Mouse (Mus musculus): ENCODE results near the gene Slc4a4. TPM values are rescaled to one million over a fixed set of nuclear protein-coding genes. Genes with fewer than 3 reads are reported as not detected.

The Slc4a4 gene
- total RNA-seq, 2 experiments from 2014 or later, result 20.7 to 24.4 TPM

DNA sequence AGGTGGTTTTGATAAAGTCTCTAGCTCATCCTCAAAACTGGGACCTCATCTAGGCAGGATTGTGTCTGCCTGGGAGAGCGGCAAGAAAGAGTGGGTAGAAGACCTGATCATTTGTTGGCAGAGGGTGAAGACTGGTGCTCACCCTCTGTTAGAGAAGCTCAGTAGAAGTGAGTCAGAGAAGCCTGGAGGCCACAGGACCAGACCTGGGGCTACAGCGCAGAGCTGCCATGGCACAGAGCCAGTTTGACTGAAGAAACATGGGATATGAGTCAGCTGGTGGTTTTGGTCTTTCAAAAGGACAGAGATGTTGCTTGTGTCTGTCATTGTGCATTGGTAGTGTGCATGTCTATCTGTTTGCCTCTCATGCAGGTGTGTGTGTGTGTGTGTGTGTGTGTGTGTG is 26.0 kb downstream of the Slc4a4 start:
- intact Hi-C loops (cut with DNase I), result loop anchor here (2.0 kb wide), 1 partner anchor 28 kb away; no protein-coding TSS in a partner anchor
- no peak for DNase-seq (ENCODE audit: low spot score)

DNA sequence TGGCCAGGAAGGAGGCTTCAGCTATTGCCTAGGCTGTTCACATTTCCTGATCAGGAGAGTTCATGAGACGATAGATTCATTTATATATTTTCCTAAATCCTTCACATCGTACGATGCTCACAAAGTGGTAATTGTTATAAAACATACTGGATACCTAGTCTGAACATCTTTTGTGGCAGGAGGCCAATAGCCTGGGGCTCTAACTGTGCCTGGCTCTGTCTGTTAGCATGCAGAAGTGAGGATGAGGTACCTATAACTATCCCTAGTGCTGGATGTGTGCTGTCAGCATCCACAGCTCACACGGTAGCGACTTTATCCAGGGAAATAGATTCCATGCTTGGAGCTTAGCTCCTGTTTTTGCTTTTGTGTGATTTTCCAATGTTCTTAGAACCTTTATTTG is 28.5 kb downstream of the Slc4a4 start:
- no peak for DNase-seq (ENCODE audit: low spot score)
- intact Hi-C loops (cut with DNase I), result no loop called here

DNA sequence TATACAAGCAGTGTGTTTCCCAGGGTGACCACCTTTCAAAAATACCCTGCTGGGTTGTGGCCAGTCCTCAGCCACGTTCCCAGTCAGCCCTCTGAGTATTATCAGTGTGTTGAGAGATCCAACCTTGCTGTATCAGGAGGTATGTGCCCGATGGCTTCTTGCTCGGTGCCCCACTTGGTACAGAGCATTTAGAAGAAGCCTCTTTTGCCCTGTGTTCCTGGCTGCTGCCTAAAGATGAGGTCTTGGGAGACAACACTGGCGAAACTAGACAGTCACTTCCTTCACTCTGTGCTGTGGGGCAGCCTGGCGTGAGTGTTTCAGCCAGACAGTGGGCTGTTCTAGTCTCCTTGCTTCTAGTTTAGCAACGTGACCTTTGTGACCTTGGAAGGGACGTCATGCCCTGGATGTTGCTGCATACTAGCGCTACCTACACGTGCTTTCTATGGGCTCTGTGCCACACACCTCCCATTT is 29.9 kb downstream of the Slc4a4 start:
- intact Hi-C loops (cut with DNase I), result no loop called here
- peak; percentile 11 for DNase-seq (ENCODE audit: low spot score)

DNA sequence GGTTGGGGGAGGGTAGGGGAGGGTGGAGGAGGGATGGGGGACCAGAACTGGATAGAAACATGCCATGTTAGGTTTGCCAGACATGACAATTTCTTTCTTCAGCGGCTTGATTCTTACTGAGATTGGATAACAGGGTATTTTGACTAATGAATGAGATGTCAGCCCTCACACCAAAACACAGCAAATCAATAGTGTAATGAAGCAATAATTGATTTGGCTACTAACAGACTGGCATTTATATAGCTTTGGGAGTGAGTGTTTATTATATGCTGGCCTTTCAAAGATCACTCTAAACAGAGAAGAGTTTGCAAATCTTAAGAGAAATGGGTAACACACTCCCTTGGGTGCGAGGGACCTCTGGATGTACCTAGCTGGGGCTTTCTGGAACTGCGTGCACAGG is 30.6 kb downstream of the Slc4a4 start:
- DNase-seq (ENCODE audit: low spot score), result no peak
- intact Hi-C loops (cut with DNase I), result no loop called here

DNA sequence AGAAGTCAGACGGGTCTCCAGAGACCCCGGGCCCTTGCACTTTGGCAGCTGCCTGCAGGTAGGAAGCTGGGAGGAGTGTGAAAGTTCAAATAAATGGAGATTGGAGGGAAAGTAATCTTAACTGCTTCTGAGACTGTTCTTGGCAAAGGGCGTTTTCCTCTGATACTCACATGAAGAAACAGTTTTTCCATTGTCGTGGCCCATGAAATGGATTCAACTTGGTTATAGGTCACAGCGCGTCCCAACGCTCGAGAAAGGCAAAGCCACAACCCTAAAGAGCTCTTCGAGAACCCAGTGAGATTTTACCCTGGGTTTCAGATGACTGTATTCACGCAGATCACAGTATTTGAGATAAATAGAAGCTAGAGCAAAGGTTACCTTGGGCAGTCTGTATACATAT is 31.0 kb downstream of the Slc4a4 start:
- no peak for DNase-seq (ENCODE audit: low spot score)
- intact Hi-C loops (cut with DNase I), result no loop called here

DNA sequence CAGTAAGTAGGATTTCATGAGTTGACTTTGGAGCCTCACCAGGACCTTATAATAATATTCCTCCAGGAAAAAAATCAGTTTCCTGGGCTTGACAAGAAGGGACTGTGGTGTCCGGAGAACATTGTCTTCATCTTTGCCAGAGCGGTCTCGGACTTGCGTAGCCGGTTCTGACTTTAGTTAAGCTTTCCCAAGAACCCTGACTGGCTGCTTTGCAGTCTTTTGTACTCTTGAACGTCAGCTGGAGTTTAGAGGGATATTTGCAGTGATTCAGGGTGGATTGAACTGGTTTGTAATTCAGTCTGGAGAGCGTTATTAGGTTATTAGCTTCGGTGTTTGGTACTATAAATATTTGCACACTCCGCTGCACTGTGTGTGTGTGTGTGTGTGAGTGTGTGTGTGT is 31.9 kb downstream of the Slc4a4 start:
- no peak for DNase-seq (ENCODE audit: low spot score)

DNA sequence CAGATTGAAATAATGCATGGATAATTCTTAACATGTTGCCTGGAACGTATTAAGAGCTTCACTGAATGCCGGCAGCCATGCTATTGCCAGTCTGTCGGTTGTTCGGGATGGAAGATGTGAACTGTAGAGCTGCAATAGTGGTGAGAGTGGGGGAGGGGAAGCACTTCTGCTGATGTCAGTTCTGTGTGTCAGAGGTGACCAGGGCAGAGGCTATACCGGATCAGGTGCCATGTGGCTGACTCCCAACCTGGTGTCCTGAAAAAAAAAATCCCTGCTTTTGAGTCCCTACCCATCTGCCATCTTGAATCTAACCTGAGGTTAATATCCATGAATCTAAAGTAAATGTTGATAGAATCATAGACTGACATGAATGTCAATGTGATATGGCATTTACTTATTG is 39.0 kb downstream of the Slc4a4 start:
- no peak for DNase-seq (ENCODE audit: low spot score)
- intact Hi-C loops (cut with DNase I), result no loop called here

More for the DNA sequence above, 31.9 kb downstream of the Slc4a4 start:
- intact Hi-C loops (cut with DNase I), result no loop called here

DNA sequence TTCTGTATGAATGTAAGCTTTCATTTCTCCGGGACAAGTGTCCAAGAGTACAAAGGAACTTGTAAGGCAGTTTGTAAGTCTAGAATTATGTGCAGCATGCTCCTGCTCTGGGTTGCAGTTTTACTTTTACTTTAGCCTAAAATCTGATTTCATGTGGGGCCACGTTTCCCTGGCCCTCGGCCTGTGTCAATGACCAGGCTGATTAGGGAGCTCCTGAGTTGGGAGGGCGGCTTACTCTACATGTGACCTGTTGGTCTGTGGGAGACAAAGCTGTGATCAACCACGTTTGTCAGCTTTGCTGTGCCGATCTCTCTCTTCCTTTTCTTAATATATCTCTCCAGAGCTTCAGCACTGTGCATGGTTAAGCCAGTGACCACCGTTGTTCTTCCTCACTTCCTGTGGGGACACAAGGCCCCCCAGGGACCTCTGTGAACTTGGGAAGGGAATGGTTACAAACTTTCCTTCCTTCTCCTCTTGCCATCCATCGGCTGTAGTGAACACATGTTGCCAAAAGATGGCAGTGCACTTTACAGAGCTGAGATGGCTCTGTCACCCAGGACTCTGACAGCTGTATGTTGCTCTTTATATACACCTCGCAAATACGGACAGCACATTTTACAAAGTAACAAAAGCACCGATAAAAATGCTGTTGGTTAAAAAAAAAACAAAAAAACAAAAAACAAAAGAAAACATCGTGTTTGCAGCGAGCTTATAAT is 41.7 kb downstream of the Slc4a4 start:
- DNase-seq (ENCODE audit: low spot score), result no peak
- intact Hi-C loops (cut with DNase I), result loop anchor here (2.0 kb wide), 1 partner anchor 292 kb away; no protein-coding TSS in a partner anchor

DNA sequence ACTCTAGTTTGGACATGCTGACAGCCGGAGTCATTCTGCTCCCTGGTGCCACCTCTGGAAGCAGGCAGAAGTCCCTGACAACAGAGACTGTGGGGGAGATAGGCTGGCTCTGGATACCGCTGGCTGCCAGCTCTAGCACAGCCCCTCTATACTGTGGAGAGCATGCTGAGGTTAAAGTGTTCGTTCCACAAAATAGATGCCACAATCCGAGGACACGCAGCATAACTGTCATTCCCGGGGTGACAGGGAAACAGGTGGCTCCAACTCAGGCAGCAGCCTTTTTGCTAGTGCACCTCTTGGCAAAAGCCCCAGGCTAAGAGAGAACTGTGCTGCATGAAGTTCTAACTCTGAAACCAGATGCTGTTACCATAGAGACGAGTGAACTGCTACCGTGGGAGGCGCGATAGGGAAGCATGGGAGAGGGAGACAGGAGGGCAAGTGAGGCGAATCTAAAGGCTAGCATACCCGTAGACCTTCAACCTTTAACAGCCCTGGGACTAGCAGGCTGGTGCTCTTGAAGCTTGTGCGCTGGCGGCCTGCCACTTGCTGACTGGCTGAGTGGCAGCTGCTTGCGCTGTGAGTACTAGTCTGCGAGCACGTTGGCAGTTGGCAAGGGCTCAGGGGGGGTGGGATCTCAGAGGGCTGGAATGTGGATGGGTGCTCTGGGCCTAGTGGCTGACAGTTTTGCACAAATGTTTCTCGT is 42.9 kb downstream of the Slc4a4 start:
- peak; percentile 61 for DNase-seq (ENCODE audit: low spot score)
- intact Hi-C loops (cut with DNase I), result loop anchor here (2.0 to 10.0 kb wide), 2 partner anchors 215 to 291 kb away; no protein-coding TSS in a partner anchor

DNA sequence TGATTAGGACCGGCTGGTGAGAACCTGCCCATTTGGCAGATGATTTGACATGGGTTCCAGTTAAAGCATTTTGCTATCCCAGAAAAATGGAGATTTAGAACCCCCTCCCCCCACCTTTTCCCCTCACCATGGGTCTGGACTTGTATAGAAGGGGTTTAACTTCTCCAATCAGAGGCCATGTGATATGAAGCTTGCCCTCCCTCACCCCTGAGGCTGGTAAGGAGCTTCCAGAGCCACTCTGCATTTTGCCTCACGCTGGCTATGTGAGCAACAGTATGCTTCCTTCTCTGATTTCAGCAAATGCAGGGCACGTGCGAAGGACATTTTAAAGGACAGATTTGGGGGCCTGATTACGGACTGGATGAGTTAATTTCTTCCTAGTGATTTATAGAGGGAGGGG is 43.5 kb downstream of the Slc4a4 start:
- intact Hi-C loops (cut with DNase I), result loop anchor here (10.0 kb wide), 1 partner anchor 215 kb away; no protein-coding TSS in a partner anchor
- no peak for DNase-seq (ENCODE audit: low spot score)

DNA sequence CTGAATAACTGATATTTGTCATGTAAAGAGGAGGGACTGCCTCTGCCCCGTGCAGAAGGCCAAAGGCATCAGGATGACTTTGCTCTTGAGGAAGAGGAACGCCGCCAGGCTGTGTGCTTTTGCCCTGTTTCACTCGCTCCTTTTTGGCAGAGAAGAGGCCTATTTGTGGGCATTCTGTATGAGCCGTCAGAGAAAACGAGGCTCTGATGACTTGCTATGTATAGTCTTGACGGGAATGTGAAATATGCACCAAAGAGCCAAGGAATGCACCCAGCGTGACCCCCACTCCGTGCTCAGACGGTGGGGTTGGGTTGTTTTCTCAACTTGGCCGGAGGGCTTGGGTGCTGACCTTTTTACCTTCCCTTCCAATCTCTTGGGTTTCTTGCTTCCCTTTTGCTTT is 44.0 kb downstream of the Slc4a4 start:
- no peak for DNase-seq (ENCODE audit: low spot score)
- intact Hi-C loops (cut with DNase I), result loop anchor here (10.0 kb wide), 1 partner anchor 214 kb away; no protein-coding TSS in a partner anchor

DNA sequence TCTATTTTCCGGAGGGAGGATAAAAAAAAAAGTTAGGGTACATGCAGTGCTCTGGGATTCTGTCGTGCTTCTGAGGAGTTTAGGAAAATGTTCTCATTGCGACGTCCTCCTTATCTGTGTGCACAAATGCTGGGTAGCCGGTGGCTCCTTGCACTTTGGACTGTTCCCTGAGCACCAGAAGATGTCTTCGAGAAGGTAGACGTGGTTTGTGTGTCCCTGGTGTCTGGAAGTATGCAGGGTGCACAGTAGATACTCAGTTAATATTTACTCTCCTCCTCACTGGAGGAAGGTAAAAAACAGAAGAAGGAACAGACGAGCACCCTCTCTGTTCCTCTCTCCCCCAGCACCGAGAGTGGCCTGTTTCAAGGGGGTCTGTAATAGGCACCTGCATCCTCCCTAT is 44.6 kb downstream of the Slc4a4 start:
- no peak for DNase-seq (ENCODE audit: low spot score)
- intact Hi-C loops (cut with DNase I), result loop anchor here (10.0 kb wide), 1 partner anchor 214 kb away; no protein-coding TSS in a partner anchor

DNA sequence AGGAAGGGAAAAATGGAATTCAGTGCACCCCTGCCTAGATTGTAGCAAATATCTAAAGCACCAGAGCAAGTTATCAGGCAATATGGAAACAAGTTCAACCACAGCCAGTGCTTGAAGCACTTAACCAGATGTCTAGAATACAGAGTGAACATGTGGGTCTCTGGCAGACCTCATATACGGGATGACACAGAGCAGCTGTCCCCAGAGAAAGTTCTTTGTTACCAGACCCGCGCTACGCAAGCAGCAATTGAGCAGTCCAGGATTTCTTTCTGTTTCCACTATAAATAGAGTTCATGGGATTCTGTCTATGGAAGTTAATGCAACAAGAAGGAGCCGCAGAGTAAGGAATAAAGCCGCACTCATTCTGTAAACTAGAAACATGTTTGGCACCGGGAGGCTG is 46.8 kb downstream of the Slc4a4 start:
- no peak for DNase-seq (ENCODE audit: low spot score)

DNA sequence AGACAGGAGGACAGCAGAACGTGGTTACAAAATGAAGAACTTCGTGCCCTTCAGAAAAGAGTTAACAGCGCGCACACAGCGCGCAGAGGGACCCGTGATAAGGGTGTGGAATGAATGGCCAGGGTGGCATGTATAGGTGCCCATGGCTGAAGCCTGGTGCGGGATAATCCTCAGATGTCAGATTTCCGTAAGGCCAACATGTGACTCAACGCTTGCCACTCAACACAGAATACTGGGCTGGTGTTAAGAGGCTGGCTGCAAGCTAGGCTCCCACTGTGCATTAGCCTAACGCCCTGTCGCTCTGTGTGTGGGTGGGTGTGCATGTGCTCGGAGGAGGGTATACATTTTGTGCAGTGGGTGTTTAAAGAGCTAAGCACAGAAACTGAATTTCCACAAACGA is 47.3 kb downstream of the Slc4a4 start:
- no peak for DNase-seq (ENCODE audit: low spot score)
- intact Hi-C loops (cut with DNase I), result loop anchor here (10.0 kb wide), 1 partner anchor 211 kb away; no protein-coding TSS in a partner anchor

More for the DNA sequence above, 46.8 kb downstream of the Slc4a4 start:
- intact Hi-C loops (cut with DNase I), result loop anchor here (10.0 kb wide), 1 partner anchor 211 kb away; no protein-coding TSS in a partner anchor

DNA sequence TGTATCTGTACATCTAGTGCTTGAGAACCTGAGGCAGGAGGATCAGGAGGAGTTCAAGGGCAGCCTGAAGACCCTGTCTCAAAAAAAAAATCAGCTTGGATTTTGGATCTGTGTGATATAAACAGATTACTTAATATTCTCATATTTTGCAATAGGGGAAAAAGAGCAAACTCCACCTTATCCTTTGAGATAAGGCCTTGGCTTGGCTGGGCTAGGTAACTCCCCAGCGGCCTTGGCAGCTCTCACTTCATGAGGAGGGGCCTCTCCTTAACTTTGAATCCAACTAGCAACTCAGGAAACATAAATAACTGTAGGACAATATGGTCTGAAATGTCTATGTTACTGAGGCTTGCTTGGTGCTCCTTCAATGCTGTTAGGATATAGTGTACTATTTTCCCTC is 51.6 kb downstream of the Slc4a4 start:
- intact Hi-C loops (cut with DNase I), result loop anchor here (2.0 to 10.0 kb wide), 2 partner anchors 23 to 207 kb away; no protein-coding TSS in a partner anchor
- DNase-seq (ENCODE audit: low spot score), result no peak

DNA sequence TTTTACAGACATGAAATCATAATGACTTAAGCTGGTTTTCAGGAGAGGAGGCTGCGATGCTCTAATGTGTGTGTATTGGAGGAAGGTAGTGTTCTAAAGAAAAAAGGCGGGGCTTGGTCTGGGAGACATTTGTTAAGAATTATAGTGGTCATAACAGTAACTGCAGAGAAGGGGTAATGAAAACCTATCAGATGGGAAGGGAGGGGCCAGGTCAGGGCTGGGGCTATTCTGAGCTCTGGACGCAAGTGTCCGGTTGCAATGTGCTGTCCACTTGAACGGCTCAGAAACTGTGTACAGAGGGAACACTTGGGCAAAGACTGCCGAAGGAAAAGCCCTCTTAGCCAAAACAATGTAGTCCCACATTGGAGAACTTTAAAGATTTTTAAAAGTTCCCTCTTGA is 52.5 kb downstream of the Slc4a4 start:
- DNase-seq (ENCODE audit: low spot score), result no peak

DNA sequence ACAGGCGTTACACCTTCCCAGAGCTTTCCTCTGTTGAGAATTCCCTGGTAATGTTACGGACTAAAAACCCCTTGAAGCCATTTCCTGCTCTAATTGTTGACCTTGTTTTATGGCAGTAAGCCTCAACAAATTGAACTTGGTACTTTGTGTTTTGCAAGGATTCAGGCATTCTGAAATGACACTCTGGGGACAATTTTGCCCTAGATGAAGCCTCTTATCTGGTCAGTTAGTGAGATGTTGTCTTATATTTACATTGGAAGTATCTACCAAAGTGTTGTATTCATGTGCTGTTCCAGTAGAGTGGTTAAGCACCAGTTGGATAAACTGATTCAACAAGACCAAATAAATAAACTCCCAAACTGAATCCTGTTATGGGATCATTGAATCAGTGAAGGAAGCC is 53.2 kb downstream of the Slc4a4 start:
- intact Hi-C loops (cut with DNase I), result loop anchor here (2.0 to 10.0 kb wide), 2 partner anchors 21 to 205 kb away; no protein-coding TSS in a partner anchor

More for the DNA sequence above, 52.5 kb downstream of the Slc4a4 start:
- intact Hi-C loops (cut with DNase I), result loop anchor here (2.0 to 10.0 kb wide), 2 partner anchors 22 to 206 kb away; no protein-coding TSS in a partner anchor

DNA sequence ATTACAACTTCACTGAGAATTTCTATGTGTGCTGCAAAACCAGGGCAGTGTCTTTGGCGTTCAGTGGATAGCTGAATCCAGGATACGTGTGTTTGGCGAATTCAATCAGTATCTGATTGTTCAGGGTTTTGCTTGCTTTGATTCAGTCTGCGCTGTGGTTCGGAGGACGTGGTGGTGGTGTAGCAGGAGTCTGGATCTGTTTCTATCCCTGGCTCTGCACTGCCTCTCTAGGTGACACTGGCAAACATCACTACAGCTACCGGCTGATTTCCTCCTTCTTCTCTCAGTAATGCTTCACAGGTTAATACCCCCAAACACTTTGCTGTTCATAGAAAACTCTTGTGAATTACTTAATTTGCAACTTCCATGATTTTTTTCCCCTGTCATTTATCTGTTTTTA is 55.3 kb downstream of the Slc4a4 start:
- DNase-seq (ENCODE audit: low spot score), result no peak
- intact Hi-C loops (cut with DNase I), result no loop called here

More for the DNA sequence above, 53.2 kb downstream of the Slc4a4 start:
- no peak for DNase-seq (ENCODE audit: low spot score)

DNA sequence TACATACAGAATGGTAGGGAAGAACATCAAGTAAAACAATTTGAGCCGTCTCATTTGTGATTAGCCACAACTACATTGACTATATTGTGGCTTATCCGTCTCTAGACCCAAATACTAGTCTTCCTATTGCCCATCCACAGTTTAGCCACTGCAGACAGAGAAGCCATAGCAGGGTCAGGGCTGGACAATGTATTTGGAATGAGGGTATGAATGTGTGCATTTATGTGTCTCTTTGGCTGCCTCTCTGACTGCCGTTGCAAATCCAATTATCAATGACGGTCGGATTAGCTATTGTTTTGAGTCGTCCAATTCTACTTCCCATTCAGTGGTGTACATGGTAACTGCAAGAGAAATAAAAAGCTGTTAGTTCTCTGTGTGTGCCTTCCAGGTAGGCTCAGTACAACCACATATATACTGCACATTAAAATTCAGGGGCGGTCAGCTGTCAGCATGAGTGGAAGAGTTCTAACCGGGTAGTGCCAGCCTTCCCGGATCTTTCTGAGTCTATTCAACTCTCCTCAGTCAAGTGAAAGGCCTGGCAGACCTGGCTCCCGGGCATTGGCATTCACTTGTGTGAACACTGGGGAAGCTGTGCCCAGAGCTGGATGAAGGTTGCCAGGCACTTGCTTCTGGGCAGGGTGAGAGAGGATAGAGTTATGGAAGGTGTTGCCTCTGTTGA is 59.2 kb downstream of the Slc4a4 start:
- DNase-seq (ENCODE audit: low spot score), result no peak
- intact Hi-C loops (cut with DNase I), result no loop called here

DNA sequence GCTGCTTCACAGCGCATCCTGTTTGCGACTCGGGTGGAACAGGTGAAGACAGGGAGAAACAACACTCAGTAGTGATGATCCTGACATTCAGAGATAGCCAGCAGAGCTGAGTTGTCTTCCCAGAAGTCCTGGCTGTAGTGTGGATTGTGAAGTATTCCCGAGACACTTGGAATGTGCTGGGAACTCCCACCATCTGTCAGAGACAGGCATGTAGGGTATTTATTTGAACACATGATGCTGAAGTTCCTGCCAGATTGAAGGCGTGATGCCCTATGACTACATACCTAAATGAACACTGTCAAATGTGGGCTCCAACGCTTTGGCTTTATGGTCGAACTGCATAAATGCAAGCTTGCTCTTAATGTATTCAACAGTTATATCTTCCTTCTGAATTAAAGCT is 63.7 kb downstream of the Slc4a4 start:
- no peak for DNase-seq (ENCODE audit: low spot score)
- intact Hi-C loops (cut with DNase I), result no loop called here

All from heart, postnatal 25 days (tissue).